Mouse (Mus musculus) frontal cortex, postnatal 14 days (tissue): ENCODE results near the gene Pdlim5.
"Not testable (repeated sequence)": the region's sequence is repeated elsewhere in the genome, so short reads cannot be mapped to it uniquely, and the experiment has no call there.

Source experiments
- DNase-seq, 2 experiments: peaks; one replicate each; pipeline ENCODE4 v3.0.0; 2022; ENCODE audit warnings: low spot score in 2 of 2

Gene Pdlim5

GRCm38 (mm10) chr3:142395520-142396193, at the start of gene Pdlim5:
Gene Pdlim5, minus strand, starts transcription at chr3:142395696.
- DNase-seq: peak; percentile 77 to 80

- DNase-seq: no peak
These were observed 48.2 kb upstream of the Pdlim5 start for GRCm38 (mm10) chr3:142443710-142444043.

GRCm38 (mm10) chr3:142443006-142443709, 47.7 kb upstream of the Pdlim5 start:
- peak; percentile 23 to 68 for DNase-seq

GRCm38 (mm10) chr3:142442161-142442560, 46.7 kb upstream of the Pdlim5 start:
- DNase-seq: no peak

DNA sequence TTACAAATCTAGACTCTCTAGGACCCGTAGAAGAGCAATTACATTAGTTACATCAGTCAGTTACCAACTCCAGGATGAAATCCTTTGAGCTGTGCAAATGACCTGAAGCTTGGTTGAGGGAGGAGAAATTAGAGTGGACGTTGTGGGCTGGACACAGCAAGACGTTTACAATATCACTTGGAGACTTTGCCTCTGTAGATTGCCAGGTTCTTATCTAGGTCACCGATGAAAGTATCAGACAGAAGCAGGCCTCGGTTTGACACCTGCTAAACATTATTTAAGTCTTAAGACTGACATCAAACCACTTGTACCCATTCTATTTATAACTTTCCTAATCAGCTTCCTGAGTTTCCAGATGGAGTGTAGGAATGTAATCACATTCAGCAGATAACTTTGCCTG, 45.6 kb upstream of the Pdlim5 start:
- no peak for DNase-seq

GRCm38 (mm10) chr3:142440191-142440590, 44.7 kb upstream of the Pdlim5 start:
- DNase-seq: no peak

DNA sequence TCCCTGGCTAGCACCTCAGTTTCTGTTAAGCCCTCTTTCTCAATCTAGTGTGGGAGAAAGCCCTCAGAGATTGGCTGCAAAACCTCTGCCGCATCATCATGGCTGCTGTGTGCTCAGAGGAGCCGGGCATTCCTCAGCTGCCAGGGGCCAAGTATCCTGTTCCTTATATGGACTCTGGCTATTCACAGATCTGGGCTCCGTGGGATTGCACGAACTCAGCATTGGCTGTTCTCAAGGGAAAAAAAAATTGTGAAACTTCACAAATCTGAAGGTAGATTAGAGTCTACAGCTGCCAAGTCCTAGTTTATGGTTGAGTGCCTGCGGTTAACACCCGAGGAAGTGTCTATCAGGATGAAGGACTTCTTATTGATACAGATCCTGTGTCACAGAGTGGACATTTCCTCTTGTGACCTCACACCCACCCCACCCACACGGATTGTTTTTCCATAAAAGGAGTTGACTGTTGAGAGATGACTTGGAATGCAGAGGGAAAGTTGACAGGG, 44.1 kb upstream of the Pdlim5 start:
- no peak for DNase-seq

GRCm38 (mm10) chr3:142438630-142439029, 43.1 kb upstream of the Pdlim5 start:
- not testable (repeated sequence) for DNase-seq

- no peak for DNase-seq
These were observed 41.3 kb upstream of the Pdlim5 start for GRCm38 (mm10) chr3:142436824-142437223.

DNA sequence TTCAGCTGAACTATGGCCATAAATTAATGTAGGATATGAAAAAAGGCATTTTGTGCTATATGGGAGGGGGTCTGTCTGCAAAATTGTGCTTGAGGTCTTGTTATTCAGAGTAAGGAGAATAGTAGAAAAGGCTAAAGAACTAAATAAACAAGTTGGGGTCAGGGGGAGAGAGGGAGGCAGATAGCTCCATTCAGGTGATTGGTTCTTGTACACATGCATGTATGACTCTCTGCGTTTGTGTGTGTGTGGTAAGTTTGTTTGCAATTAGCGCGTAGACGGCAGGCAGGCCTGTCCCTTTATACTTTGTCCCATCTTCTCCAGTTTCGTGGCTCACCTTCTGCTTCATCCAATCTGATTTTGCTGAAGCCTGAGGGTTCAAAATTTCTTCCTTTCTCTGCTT, 40.7 kb upstream of the Pdlim5 start:
- no peak for DNase-seq

GRCm38 (mm10) chr3:142434786-142435168, 39.3 kb upstream of the Pdlim5 start:
- no peak for DNase-seq

- no peak for DNase-seq
These were observed 38.8 kb upstream of the Pdlim5 start for GRCm38 (mm10) chr3:142434127-142434785.

DNA sequence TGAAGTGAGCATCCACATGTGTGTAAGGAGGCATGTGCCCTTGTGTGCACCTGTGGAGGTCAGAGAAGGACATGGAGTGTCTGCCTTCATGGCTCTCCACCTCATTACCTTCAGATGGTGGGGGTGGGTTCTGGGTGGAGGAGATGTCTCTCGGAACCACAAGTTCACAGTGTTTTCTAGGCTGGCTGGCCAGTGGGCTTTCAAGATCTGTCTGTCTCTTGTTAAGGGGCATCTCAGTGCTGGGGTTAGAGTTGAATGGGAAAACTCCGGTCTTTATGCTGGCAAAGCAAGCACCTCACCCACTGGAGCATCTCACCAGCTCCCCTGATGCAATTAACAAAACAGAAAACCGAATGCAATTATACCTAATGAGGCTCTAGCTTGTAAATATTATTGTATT, 36.0 kb upstream of the Pdlim5 start:
- DNase-seq: no peak

DNA sequence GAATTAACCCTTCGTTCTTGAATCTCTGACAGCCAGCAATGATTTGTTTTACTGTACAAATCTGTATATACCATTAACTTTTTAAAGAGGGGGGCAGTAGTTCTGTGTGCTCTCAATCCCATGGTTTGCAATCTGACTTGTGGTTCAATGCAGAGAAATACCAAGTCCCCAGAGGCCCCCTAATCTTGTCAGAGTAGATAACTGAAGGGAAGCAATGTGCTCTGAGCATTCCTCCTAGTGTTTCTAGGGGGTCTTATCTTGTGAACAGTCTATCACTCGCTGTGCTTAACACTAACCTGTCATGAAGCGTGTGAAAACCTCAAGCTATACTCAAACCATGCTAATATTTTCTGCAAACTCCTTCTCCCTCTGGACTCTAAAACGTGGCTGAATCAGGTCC, 34.6 kb upstream of the Pdlim5 start:
- no peak for DNase-seq

GRCm38 (mm10) chr3:142426806-142427205, 31.3 kb upstream of the Pdlim5 start:
- no peak for DNase-seq

DNA sequence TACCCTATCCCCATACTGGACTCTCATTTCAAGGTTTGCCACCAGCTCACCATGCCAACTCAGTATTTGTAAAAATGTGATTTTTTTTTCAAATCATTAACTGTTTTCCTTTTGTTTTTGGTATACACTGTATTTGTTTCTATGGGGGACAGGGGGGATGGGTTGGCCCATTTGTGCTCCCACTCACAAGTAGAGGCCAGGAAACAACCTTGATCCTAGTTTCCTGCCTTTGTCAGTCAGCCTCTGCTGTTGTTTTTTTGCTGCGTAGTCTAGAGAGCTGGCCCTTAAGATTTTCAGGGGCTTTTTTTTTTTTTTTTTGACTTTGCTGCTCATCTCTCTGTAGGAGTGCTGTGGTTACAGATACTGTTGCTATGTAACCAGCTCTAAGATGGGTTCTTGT, 28.6 kb upstream of the Pdlim5 start:
- no peak for DNase-seq

DNA sequence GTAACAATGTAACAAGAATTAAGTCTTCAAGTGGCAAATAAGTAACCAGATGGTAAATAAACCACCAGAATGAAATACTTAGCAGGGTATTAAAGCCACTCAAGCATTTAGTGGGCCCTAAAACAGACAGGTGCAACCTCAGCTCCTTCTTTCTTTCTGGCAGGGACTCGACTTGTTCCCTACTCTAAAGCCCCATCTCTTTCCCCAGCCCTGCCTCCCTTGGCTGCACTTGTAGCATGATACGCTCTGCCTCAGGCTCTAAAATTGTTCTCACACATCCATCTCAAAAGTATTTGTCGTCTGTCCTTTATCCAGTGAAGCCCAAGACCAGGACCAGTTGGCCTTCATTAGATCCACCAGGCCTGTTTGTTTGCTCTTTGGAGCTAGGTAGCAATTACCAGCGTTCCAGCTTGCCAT, 28.0 kb upstream of the Pdlim5 start:
- DNase-seq: no peak

- DNase-seq: no peak
These were observed 26.7 kb upstream of the Pdlim5 start for GRCm38 (mm10) chr3:142422229-142422628.

- DNase-seq: no peak
These were observed 26.0 kb upstream of the Pdlim5 start for GRCm38 (mm10) chr3:142421470-142421869.

DNA sequence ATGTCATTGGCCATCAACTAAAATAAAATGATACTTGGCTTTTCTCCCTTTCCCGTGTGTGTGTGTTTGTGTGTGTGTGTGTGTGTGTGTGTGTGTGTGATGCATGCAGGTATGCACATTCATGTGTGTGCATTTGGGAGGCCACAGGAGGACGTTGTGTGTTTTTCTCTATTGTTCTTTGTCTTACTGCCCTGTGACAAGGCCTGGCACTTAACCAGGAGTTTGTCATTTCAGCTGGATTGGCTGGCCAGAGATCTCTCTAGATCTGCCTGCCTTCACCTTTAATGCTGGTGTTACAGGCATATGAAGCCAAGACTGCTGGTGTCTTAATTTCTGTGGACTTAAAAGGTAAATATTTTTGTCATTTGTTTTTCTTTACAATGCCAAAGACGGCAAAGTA, 22.5 kb upstream of the Pdlim5 start:
- DNase-seq: no peak

- no peak for DNase-seq
These were observed 17.9 kb upstream of the Pdlim5 start for GRCm38 (mm10) chr3:142413345-142413885.

DNA sequence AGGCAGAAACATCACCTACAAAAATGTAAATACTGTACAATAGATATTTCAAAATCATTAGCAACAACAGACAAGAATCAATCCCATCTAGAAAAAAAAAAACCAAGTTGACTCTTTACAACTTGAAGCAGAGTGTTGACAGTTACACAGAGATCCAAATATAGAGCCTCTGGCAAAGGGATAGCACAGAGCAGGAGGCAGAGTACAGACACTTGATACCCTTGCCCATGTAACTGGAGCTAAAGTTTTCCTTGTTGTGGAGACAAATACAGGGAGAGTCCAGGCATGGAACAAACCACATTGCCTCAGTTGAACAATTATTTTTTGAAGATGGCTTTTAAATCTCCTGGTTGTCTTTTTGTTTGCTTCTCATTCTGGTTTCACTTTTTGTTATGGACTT, 15.4 kb upstream of the Pdlim5 start:
- no peak for DNase-seq
